Comparison of ENCODE assay signal across 30 mouse cellular contexts in genomic region chr17:4080564-4080963, GRCm38 (mm10).
"Had no signal": no experiment of that assay in that cellular context is flagged by ENCODE, and none has a peak within 500 bp of the region (broad histone marks: within the 10 kb centered on the region; RNA-seq: fewer than 3 reads in every experiment).

No protein-coding gene starts in this region.

- H3K4me1 ChIP-seq: heart, embryonic 12.5 days; heart, embryonic 15.5 days; hindbrain, embryonic 10.5 days; hindbrain, embryonic 12.5 days; hindbrain, embryonic 13.5 days; hindbrain, embryonic 15.5 days; intestine, embryonic 15.5 days; kidney, embryonic 15.5 days had no signal

- DNase-seq: heart, postnatal 10 days; heart, postnatal 14 days; heart, postnatal 36 days; heart, postnatal 4 days; kidney, adult 11 months; kidney, adult 18-20 months; kidney, adult 2 months; kidney, adult 8-10 months; kidney, adult 9 months; kidney, postnatal 10 days; kidney, postnatal 14 days; kidney, postnatal 25 days; kidney, postnatal 36 days; kidney, postnatal 4 days; layer of hippocampus, adult 9-11 months; layer of hippocampus, postnatal 36 days had no signal

- H3K36me3 ChIP-seq: heart, embryonic 12.5 days; heart, embryonic 13.5 days; heart, embryonic 15.5 days; hindbrain, embryonic 10.5 days; hindbrain, embryonic 12.5 days; hindbrain, embryonic 13.5 days; hindbrain, embryonic 15.5 days; intestine, embryonic 15.5 days; kidney, embryonic 15.5 days had no signal

- H3K4me2 ChIP-seq: heart, embryonic 12.5 days; heart, embryonic 13.5 days; heart, embryonic 15.5 days; hindbrain, embryonic 12.5 days; hindbrain, embryonic 13.5 days; hindbrain, embryonic 14.5 days; hindbrain, embryonic 15.5 days; intestine, embryonic 15.5 days; kidney, embryonic 15.5 days had no signal

- H3K9me3 ChIP-seq: heart, embryonic 12.5 days; heart, embryonic 13.5 days; heart, embryonic 15.5 days; hindbrain, embryonic 10.5 days; hindbrain, embryonic 12.5 days; hindbrain, embryonic 13.5 days; hindbrain, embryonic 15.5 days; intestine, embryonic 15.5 days; kidney, embryonic 15.5 days had no signal

- H3K27me3 ChIP-seq: heart, embryonic 12.5 days; heart, embryonic 13.5 days; heart, embryonic 15.5 days; hindbrain, embryonic 12.5 days; hindbrain, embryonic 13.5 days; hindbrain, embryonic 15.5 days; intestine, embryonic 15.5 days; kidney, embryonic 15.5 days had no signal

- H3K9ac ChIP-seq: heart, embryonic 12.5 days; heart, embryonic 13.5 days; heart, embryonic 15.5 days; hindbrain, embryonic 12.5 days; hindbrain, embryonic 13.5 days; hindbrain, embryonic 14.5 days; hindbrain, embryonic 15.5 days; intestine, embryonic 15.5 days; kidney, embryonic 15.5 days had no signal

- H3K4me3 ChIP-seq: heart, embryonic 12.5 days; heart, embryonic 13.5 days; heart, embryonic 15.5 days; hindbrain, embryonic 10.5 days; hindbrain, embryonic 12.5 days; hindbrain, embryonic 13.5 days; hindbrain, embryonic 15.5 days; intestine, embryonic 15.5 days; kidney, embryonic 15.5 days; layer of hippocampus, adult 2 months; left cerebral cortex, adult 2 months had no signal

- H3K27ac ChIP-seq: heart, embryonic 13.5 days; heart, embryonic 15.5 days; hindbrain, embryonic 10.5 days; hindbrain, embryonic 12.5 days; hindbrain, embryonic 13.5 days; hindbrain, embryonic 14.5 days; hindbrain, embryonic 15.5 days; hindbrain, postnatal 0 days; intestine, embryonic 15.5 days; kidney, embryonic 15.5 days; kidney, postnatal 0 days; layer of hippocampus, adult 2 months; left cerebral cortex, adult 2 months had no signal
